Mouse (Mus musculus) olfactory bulb, adult 2 months (tissue): Measurements from ENCODE around the gene Nisch. TPM values are rescaled to one million over a fixed set of nuclear protein-coding genes. Genes with fewer than 3 reads are reported as not detected.
A peak's percentile ranks its signal among the peaks of the same experiment; 100 is the strongest.

Source experiments
- H3K27ac ChIP-seq: fragments of 200-500 bp; 2 replicates; pipeline ENCODE4 v1.5.1; 2012; ENCODE audit warnings: low read depth, low read length; ENCODE audit not compliant: insufficient read depth
- H3K4me1 ChIP-seq: fragments of 200-500 bp; 2 replicates; pipeline ENCODE4 v1.6.1; 2012; ENCODE audit warnings: low read length; ENCODE audit not compliant: control insufficient read depth, insufficient read depth
- H3K4me3 ChIP-seq: fragments of 200-500 bp; 2 replicates; pipeline ENCODE4 v1.5.1; 2012; ENCODE audit warnings: mild to moderate bottlenecking, low read depth, low read length, moderate library complexity; ENCODE audit not compliant: insufficient read depth
- CTCF ChIP-seq: fragments of 200-500 bp; IDR thresholded peaks from 2 replicates; pipeline ENCODE4 v1.5.1; 2012; ENCODE audit warnings: low read depth, mild to moderate bottlenecking, low read length, moderate library complexity; ENCODE audit not compliant: insufficient read depth
- POLR2A ChIP-seq: fragments of 200-500 bp; IDR thresholded peaks from 2 replicates; pipeline ENCODE4 v1.6.1; 2012; ENCODE audit warnings: mild to moderate bottlenecking, low read depth, low read length, moderate library complexity; ENCODE audit not compliant: insufficient read depth
- WGBS: fragments of 180-500 bp; shearing (Covaris S2); methylation state at CpG from one replicate; pipeline ENCODE4 v1.1.7; 2018; 5-methylcytosine and 5-hydroxymethylcytosine counted together
- polyA plus RNA-seq: library from polyadenylated mRNA; stranded (reverse); fragments of >200 nt; gene quantifications from 2 replicates; pipeline ENCODE4 v1.2.4, GENCODE M21; 2012; ENCODE audit warnings: low replicate concordance; ENCODE audit not compliant: missing spikeins, insufficient read depth, insufficient read length

Nisch gene
- polyA plus RNA-seq, 1 experiment: 606 TPM

- TF ChIP-seq CTCF: no peak
- no peak for TF ChIP-seq POLR2A
- whole genome bisulfite sequencing: 28% methylated on average over 16 of the region's 16 CpGs
- Histone ChIP-seq H3K4me3 (no peak overlapping the region), H3K27ac (no peak overlapping the region), H3K4me1 (peaks cover 16% of the 10 kb centered on the region)
Measured at GRCm38 (mm10) chr14:31197547-31198516, 18.9 kb downstream of the Nisch start.

GRCm38 (mm10) chr14:31195968-31196367, 20.8 kb downstream of the Nisch start:
- TF ChIP-seq POLR2A (no peak), CTCF (no peak)
- no peak overlapping the region for H3K27ac ChIP-seq
- peaks cover 16% of the 10 kb centered on the region for H3K4me1 ChIP-seq

GRCm38 (mm10) chr14:31195521-31195920, 21.2 kb downstream of the Nisch start:
- Histone ChIP-seq H3K4me1 (peaks cover 16% of the 10 kb centered on the region), H3K4me3 (no peak overlapping the region), H3K27ac (peak overlapping the region; percentile 18; the same call in 1 of the 2 replicates)
- no peak for TF ChIP-seq CTCF
- TF ChIP-seq POLR2A: no peak
- 92% methylated on average over 4 of the region's 4 CpGs for WGBS

More at GRCm38 (mm10) chr14:31195968-31196367, 20.8 kb downstream of the Nisch start:
- H3K4me3 ChIP-seq: no peak overlapping the region

DNA sequence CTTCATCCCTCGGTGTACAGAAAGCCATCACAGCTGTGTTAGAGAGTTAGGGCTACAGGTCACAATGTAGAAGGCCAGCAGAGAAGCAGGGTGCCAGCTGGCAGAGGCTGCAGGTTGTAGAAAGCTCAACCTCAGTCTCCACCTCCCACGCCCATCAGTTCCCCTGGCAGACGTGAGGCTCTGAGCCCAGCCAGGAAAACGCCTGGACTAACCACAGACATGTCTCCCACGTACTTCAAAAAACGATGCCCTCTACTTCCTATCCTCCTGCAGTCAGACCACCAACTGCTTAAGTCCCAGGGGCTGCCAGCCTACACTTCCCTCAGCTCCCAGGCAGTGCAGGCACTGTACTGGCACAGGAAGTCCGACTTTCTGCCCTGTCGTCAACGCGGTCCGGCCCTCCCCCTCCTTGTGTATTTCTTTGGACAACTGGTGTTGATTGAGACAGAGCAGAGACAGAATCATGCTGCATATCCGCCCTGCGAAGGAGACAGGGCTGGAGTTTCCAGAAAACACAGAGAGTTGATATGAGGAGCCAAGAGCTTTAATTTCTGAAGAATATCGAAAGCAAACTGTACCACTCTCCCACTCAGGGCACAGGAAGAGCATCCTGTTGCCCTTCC, 21.7 kb downstream of the Nisch start:
- WGBS: 33% methylated on average over 14 of the region's 14 CpGs

GRCm38 (mm10) chr14:31194441-31194840, 22.3 kb downstream of the Nisch start:
- H3K27ac ChIP-seq: no peak overlapping the region
- 67% methylated on average over 2 of the region's 2 CpGs for WGBS
- H3K4me1 ChIP-seq: peaks cover 13% of the 10 kb centered on the region
- no peak overlapping the region for H3K4me3 ChIP-seq
- TF ChIP-seq POLR2A: no peak

More for the DNA sequence above, 21.7 kb downstream of the Nisch start:
- Histone ChIP-seq H3K4me1 (peaks cover 13% of the 10 kb centered on the region), H3K4me3 (no peak overlapping the region), H3K27ac (peak overlapping the region; percentile 18)
- TF ChIP-seq POLR2A: no peak
- no peak for TF ChIP-seq CTCF

- 27% methylated on average over 7 of the region's 7 CpGs for WGBS
- TF ChIP-seq POLR2A: no peak
- Histone ChIP-seq H3K27ac (peak overlapping the region; percentile 89; the same call in 1 of the 2 replicates), H3K4me1 (peaks cover 13% of the 10 kb centered on the region), H3K4me3 (no peak overlapping the region)
Measured at GRCm38 (mm10) chr14:31193791-31194190, 23.0 kb downstream of the Nisch start.

DNA sequence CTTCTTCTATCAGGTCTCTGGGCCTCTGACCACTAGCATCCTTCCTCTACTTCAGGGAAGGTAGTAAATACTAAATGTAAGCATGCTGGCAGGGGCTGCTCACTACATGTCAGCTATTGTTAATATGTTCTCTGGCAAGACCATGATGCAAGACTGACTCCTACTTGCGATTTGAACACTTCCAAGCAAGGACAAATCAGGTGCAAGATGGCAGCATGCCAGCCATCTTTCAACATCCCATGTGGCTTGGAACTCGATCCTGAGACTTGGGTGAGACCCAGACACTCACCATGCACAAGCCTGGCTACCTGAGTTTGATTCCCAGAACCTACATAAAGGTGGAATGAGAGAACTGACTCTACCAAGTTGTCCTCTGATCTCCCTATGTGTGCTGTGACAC, 24.8 kb downstream of the Nisch start:
- no peak overlapping the region for H3K27ac ChIP-seq
- WGBS: 32% methylated on average over 2 of the region's 2 CpGs
- no peak overlapping the region for H3K4me3 ChIP-seq

DNA sequence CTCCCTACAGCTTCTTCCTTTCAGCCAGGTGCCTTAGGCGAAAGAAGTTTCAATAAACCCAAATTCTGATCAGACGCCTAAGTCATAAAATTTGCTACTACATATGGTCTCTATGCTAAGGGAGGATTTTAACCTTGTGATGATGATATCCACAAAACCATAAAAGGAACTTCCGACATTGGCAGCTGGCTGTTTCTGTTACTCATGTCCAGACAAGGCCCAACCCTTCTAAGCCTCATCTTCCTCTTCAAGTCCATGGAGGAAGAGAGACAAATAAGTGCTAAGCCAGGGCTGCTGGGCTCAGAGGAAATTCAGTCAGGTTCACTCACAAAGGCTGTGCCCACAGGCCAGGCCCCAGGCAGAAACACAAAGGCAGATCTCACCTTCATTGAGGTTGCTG, 27.4 kb downstream of the Nisch start:
- H3K4me1 ChIP-seq: 0 out of 2 replicates have a peak, but pooled peaks cover 2% of the 10 kb centered on the region
- H3K4me3 ChIP-seq: no peak overlapping the region
- 95% methylated on average over 3 of the region's 3 CpGs for WGBS
- no peak overlapping the region for H3K27ac ChIP-seq
- TF ChIP-seq POLR2A (no peak), CTCF (no peak)

More for the DNA sequence above, 24.8 kb downstream of the Nisch start:
- peaks cover 13% of the 10 kb centered on the region for H3K4me1 ChIP-seq
- TF ChIP-seq CTCF: no peak
- TF ChIP-seq POLR2A: no peak

- Histone ChIP-seq H3K27ac (no peak overlapping the region), H3K4me1 (0 out of 2 replicates have a peak, but pooled peaks cover 2% of the 10 kb centered on the region), H3K4me3 (no peak overlapping the region)
- WGBS: 51% methylated on average over 6 of the region's 6 CpGs
- TF ChIP-seq POLR2A: no peak
Measured at GRCm38 (mm10) chr14:31188771-31189181, 28.0 kb downstream of the Nisch start.
